Mouse (Mus musculus) hindbrain, embryonic 11.5 days (tissue): ENCODE data around the gene Sspn. TPM values are rescaled to one million over a fixed set of nuclear protein-coding genes. Genes with fewer than 3 reads are reported as not detected.

Experiments
- ATAC-seq: fragments of 200-750 bp; cut with Nextera tagmentation; 2 replicates; pipeline ENCODE4 v1.8.0; 2017; ENCODE audit warnings: mild to moderate bottlenecking, moderate TSS enrichment, moderate library complexity; ENCODE audit not compliant: low FRiP score
- DNase-seq: peaks from one replicate; pipeline ENCODE4 v3.0.0-alpha.2; 2015; ENCODE audit warnings: low spot score
- H3K27ac ChIP-seq: fragments of 300-500 bp; sonication (generic); 2 replicates; pipeline ENCODE4 v1.5.1; 2014; ENCODE audit warnings: mild to moderate bottlenecking, low read depth, low read length
- H3K27me3 ChIP-seq: fragments of 300-500 bp; sonication (generic); 2 replicates; pipeline ENCODE4 v1.6.1; 2014; ENCODE audit warnings: mild to moderate bottlenecking, low read length, moderate library complexity, mixed read lengths; ENCODE audit not compliant: control insufficient read depth, insufficient read depth
- H3K36me3 ChIP-seq: fragments of 300-500 bp; sonication (generic); 2 replicates; pipeline ENCODE4 v1.6.1; 2014; ENCODE audit warnings: mild to moderate bottlenecking, low read length, moderate library complexity, mixed read lengths; ENCODE audit not compliant: control insufficient read depth, insufficient read depth
- H3K4me1 ChIP-seq: fragments of 300-500 bp; sonication (generic); replicated peaks from 2 replicates; pipeline ENCODE4 v1.6.1; 2014; ENCODE audit warnings: low read length, mixed read lengths; ENCODE audit not compliant: control insufficient read depth, insufficient read depth
- H3K4me2 ChIP-seq: fragments of 300-500 bp; sonication (generic); replicated peaks from 2 replicates; pipeline ENCODE4 v1.6.1; 2014; ENCODE audit warnings: mild to moderate bottlenecking, low read depth, low read length
- H3K4me3 ChIP-seq: fragments of 300-500 bp; sonication (generic); 2 replicates; pipeline ENCODE4 v1.5.1; 2014; ENCODE audit warnings: low read depth, low read length
- H3K9ac ChIP-seq: fragments of 300-500 bp; sonication (generic); 2 replicates; pipeline ENCODE4 v1.6.1; 2014; ENCODE audit warnings: low read depth, low read length
- H3K9me3 ChIP-seq: fragments of 300-500 bp; sonication (generic); 2 replicates; pipeline ENCODE4 v1.6.1; 2016; ENCODE audit warnings: low read length; ENCODE audit not compliant: control insufficient read depth
- WGBS: fragments of 180-500 bp; shearing (Covaris S2); extraction: QIAGEN DNeasy Blood & Tissue Kit; methylation state at CpG from one replicate; pipeline ENCODE4 v1.1.7; 2014; 5-methylcytosine and 5-hydroxymethylcytosine counted together
- polyA plus RNA-seq: library from polyadenylated mRNA; unstranded; fragments of >200 nt; fragmentation: Nextera tagmentation; extraction: Ambion mirVana; gene quantifications from 2 replicates; pipeline ENCODE4 v1.2.1, GENCODE M21; 2014

Gene Sspn
- polyA plus RNA-seq, 1 experiment from 2014 or later = 2.3 TPM

DNA sequence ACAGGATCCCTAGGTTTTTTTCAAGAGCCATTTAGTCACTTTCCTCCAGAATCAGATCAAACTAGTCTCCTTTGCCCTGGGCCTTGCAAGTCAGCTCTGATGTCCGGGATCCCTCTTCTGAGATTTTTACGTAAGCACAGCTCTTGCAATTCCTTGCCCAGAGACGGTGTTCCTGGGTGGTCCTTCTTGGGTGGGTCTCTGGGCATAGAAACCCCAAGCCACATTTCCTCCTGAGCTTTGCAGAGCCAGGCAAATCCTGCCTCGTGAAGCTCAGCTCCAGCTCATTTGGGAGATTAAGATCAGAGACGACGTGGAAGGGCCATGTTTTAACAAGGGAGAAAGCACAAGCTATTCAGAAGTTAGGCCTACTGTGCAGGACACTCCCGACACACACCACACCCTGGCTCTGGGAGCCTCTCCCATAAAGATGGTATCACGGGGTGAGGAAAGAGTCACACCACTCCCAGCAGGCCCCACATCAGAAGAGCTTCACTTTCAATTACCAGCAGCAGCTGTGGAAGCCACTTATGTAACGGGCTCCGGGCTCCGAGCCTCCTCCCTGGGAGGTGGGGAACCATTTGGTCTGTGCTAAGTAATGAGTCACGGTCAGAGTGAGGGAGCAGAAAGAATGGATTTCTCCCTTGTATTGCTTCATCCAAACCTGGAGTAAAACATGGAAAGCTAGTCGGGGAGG, 67.0 kb downstream of the Sspn start:
- peak; percentile 26 for DNase-seq
- WGBS = 44% methylated on average over 13 of the region's 13 CpGs
- ATAC-seq = no peak

DNA sequence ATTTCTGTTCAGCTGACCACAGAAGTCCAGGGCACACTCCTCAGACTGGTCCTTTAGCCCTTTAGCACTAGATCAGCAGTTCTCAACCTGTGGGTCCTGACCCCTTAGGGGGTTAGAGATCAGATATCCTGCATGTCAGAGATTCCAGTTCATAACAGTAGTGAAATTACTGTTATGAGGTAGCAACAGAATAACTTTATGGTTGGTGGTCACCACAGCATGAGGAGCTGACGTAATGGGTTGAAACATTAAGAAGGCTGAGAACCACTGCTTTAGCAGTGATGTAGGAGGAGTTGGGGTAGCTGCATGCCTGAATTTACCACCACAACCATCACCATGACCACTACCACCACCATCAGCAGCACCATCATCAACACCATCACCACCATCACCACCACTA, 69.3 kb downstream of the Sspn start:
- H3K36me3 ChIP-seq = no peaks in the 10 kb centered on the region
- WGBS = 100% methylated on average over 1 of the region's 1 CpGs
- no peaks in the 10 kb centered on the region for H3K4me1 ChIP-seq

More for the DNA sequence above, 67.0 kb downstream of the Sspn start:
- no peaks in the 10 kb centered on the region for H3K27me3 ChIP-seq
- no peak overlapping the region for H3K4me3 ChIP-seq
- no peaks in the 10 kb centered on the region for H3K9me3 ChIP-seq
- no peak overlapping the region for H3K27ac ChIP-seq
- no peaks in the 10 kb centered on the region for H3K4me1 ChIP-seq
- H3K9ac ChIP-seq = no peak overlapping the region
- H3K36me3 ChIP-seq = no peaks in the 10 kb centered on the region
- H3K4me2 ChIP-seq = no peak overlapping the region

DNA sequence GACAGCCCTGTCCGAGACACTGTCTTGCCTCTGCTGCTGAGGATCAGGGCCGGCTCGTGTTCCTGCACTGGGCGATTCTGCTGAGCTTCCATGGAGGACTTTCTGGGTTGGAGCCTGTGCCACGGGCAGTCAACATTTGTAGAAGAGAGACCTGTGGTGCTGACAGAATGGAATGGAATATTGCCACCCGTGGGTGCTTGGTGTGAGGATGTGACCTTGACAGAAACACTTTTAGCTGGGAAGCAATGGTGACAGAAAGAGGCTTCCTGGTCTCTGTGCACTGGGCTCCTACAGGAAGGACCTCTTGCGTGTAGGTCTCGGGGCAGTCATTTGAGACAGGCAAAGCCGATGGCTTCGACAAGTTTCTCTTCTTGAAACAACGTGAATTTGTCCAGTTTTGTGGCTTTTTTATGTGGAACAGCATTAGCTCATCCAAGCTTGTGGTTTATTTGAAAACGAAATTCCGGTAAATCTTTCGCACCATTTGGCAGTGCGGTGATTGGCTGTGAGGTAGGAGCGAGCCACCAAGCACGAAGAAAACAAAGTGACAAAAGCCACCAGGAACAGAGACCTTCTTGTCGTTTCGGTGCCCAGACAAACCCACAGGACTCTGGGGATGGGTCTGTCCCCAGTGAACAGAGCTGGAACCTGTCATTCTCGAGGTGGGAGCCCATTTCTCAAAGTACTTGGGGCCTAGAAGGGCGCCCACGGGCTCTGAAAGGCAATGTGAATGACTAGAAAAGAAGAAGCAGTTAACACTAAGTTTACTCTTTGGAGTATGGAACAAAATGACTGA, 70.2 kb downstream of the Sspn start:
- no peak overlapping the region for H3K4me3 ChIP-seq
- no peak overlapping the region for H3K9ac ChIP-seq
- no peaks in the 10 kb centered on the region for H3K4me1 ChIP-seq
- no peaks in the 10 kb centered on the region for H3K27me3 ChIP-seq
- DNase-seq = no peak
- H3K9me3 ChIP-seq = no peaks in the 10 kb centered on the region
- H3K4me2 ChIP-seq = no peak overlapping the region
- ATAC-seq = no peak
- H3K36me3 ChIP-seq = no peaks in the 10 kb centered on the region
- H3K27ac ChIP-seq = no peak overlapping the region
- WGBS = 87% methylated on average over 22 of the region's 22 CpGs

More for the DNA sequence above, 69.3 kb downstream of the Sspn start:
- Histone ChIP-seq H3K4me2 (no peak overlapping the region), H3K9ac (no peak overlapping the region), H3K4me3 (no peak overlapping the region), H3K27me3 (no peaks in the 10 kb centered on the region), H3K27ac (no peak overlapping the region), H3K9me3 (no peaks in the 10 kb centered on the region)
- ATAC-seq = no peak
- DNase-seq = no peak

DNA sequence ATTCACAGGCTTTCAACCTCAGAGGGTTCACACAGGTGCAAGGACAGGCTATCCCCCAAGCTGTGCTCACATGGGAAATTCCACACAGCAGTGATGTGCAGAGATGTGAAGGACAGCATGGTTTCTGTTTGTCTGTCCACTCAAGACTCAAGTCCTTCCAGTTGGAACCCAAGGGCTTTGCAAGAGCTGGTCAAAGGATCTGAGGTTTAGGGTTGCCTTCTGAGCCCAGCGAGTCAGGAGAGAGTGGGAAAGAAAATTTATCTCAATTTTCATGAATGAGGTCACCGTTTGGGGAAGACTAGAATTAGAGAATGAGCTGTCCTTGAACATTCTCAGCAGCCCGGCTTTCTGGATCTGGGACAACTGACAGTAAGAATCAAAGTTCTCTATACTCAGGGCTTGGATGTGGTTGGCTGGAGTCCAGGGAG, 72.7 kb downstream of the Sspn start:
- Histone ChIP-seq H3K9ac (no peak overlapping the region), H3K4me2 (no peak overlapping the region), H3K27me3 (no peaks in the 10 kb centered on the region), H3K36me3 (no peaks in the 10 kb centered on the region), H3K27ac (no peak overlapping the region), H3K4me3 (no peak overlapping the region), H3K9me3 (no peaks in the 10 kb centered on the region), H3K4me1 (no peaks in the 10 kb centered on the region; the same call in 1 of the 2 replicates)
- ATAC-seq (no peak), DNase-seq (no peak)
- WGBS = 84% methylated on average over 3 of the region's 3 CpGs

DNA sequence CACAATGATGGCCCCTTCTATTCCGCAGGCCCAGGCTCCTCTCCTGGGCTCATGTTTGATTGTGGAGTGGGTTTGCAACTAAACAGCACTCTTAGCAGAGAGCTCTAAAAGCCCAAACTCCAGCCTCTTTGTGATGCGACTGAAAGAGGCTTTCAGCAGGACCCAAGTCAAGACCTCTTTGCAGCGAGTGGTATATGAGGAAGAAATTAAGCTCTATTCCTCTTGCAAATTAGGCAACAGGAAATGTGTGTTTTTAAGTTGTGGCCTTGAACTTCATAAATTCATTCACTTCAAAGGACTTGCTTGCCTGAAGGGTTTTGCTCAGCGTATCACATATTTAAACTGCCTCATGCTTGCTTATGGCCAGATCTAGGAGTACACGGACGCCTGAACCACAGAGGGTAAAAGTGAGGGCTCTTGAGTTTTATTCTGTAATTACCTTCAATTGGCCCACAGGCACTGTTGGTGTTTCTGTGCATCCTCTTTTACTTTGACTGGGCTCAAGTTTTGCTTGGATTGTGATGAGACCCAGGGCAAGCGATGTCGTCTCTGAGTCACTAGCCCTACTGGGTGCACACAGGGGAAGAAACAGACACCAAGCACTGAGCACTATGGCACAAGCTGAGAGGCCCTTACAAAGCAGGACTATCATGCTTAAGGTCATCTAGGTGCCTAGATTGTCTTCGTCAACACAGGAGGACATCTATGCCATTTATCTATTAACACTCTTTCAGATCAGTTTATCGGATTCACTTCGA, 73.9 kb downstream of the Sspn start:
- 87% methylated on average over 11 of the region's 11 CpGs for WGBS
- Histone ChIP-seq H3K27me3 (no peaks in the 10 kb centered on the region), H3K9ac (no peak overlapping the region), H3K9me3 (no peaks in the 10 kb centered on the region), H3K4me1 (no peaks in the 10 kb centered on the region; the same call in 1 of the 2 replicates), H3K4me3 (no peak overlapping the region), H3K36me3 (no peaks in the 10 kb centered on the region), H3K4me2 (no peak overlapping the region), H3K27ac (no peak overlapping the region)
- no peak for ATAC-seq
- DNase-seq = no peak

DNA sequence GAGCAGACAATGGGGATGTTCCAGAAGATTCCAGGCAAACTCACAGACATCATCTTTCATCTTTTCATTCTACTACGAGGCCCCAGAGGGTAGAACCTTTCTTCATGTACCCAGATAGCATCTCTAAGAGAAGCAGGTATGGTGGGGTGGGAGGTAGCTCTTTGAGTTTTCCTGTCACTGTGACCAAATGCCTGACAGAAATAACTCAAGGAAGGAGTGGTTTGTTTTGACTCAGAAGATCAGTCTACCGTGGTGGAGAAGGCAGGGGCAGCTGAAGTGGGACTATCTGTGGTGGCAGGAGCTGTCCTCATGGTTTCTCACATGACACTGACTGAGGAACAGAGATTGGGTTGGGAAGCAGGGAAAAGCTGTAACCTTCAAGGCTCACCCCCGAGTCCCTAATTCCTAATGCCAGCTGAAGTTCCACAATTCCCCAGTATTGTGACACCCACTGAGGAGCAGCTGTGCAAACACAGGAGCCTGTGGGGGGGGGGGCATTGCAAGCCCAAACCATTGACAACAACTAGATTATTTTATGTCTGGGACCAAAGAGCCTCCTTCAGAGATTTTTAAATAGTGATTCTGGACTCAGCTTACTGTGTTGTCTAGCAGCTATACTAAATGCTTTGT, 74.6 kb downstream of the Sspn start:
- no peaks in the 10 kb centered on the region; the same call in 1 of the 2 replicates for H3K4me1 ChIP-seq
- no peaks in the 10 kb centered on the region for H3K9me3 ChIP-seq
- no peaks in the 10 kb centered on the region for H3K27me3 ChIP-seq
- H3K36me3 ChIP-seq = no peaks in the 10 kb centered on the region
- no peak overlapping the region for H3K27ac ChIP-seq
- WGBS = 60% methylated on average over 3 of the region's 3 CpGs
- DNase-seq = no peak
- no peak overlapping the region for H3K4me2 ChIP-seq
- no peak overlapping the region for H3K9ac ChIP-seq
- ATAC-seq = no peak
- no peak overlapping the region for H3K4me3 ChIP-seq

DNA sequence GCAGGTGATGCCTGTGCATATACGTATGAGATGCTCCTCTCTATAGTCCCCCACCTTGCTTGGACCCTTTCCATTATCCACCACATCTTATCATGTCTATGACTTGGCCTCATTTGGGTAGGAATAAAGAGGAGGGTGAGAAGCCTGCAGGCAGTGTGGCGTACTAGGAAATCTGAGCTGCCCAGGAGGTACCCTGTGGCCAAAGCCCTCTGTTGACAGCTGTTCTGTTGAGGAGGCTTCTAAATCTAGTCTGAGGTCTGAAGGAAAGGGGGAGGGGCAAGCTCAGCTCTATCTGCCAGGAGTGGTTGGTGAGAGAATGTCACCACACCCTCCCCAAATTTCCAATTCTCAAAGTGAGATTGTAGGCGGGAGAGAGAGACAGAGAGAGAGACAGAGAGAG, 75.3 kb downstream of the Sspn start:
- H3K9ac ChIP-seq = no peak overlapping the region

DNA sequence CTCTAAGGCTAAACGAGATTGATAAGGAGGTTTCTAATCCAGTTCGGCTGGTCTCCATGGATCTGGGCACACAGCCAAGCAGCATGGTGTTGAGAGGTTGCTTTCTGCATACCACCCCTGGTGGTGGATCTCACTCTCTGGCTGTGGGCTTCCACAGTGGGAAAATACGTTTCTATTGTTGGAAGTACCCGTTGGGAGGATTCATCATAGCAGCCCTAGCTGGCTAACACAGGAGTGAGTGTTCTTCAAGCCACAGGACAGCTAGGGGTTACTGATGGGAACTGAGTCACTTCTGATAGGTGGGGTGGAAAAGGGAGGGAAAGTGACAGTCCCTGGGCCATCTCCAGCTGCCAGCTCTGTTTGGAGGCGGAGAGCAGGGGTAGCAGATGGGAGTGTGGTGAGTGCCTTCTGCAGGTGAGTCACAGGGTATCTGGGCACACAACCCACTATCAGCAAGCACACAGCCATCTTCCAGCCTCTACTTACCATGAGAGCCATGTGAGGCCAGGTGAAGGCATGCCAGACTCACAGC, 77.1 kb downstream of the Sspn start:
- DNase-seq = peak; percentile 27
- ATAC-seq = no peak
- 65% methylated on average over 5 of the region's 5 CpGs for WGBS
- no peak overlapping the region for H3K4me3 ChIP-seq
- H3K4me1 ChIP-seq = no peaks in the 10 kb centered on the region; the same call in 1 of the 2 replicates
- no peak overlapping the region for H3K4me2 ChIP-seq
- no peaks in the 10 kb centered on the region for H3K36me3 ChIP-seq
- H3K27me3 ChIP-seq = no peaks in the 10 kb centered on the region
- no peaks in the 10 kb centered on the region for H3K9me3 ChIP-seq
- H3K9ac ChIP-seq = no peak overlapping the region
- no peak overlapping the region for H3K27ac ChIP-seq

More for the DNA sequence above, 75.3 kb downstream of the Sspn start:
- no peak overlapping the region for H3K4me2 ChIP-seq
- WGBS = 55% methylated on average over 3 of the region's 3 CpGs
- H3K36me3 ChIP-seq = no peaks in the 10 kb centered on the region
- ATAC-seq (no peak), DNase-seq (no peak)
- no peak overlapping the region for H3K4me3 ChIP-seq
- H3K27me3 ChIP-seq = no peaks in the 10 kb centered on the region
- no peaks in the 10 kb centered on the region; the same call in 1 of the 2 replicates for H3K4me1 ChIP-seq
- no peak overlapping the region for H3K27ac ChIP-seq
- no peaks in the 10 kb centered on the region for H3K9me3 ChIP-seq
